Mouse (Mus musculus) cerebellum, adult (tissue): ENCODE data around the gene Fgfr3.

Source experiments
- ATAC-seq: cut with Nextera tagmentation; 2 replicates; pipeline ENCODE4 v1.9.2; 2017; ENCODE audit warnings: mild to moderate bottlenecking, moderate library complexity, mixed read lengths; ENCODE audit not compliant: insufficient number of reproducible peaks, low FRiP score, low TSS enrichment

Fgfr3 gene

DNA sequence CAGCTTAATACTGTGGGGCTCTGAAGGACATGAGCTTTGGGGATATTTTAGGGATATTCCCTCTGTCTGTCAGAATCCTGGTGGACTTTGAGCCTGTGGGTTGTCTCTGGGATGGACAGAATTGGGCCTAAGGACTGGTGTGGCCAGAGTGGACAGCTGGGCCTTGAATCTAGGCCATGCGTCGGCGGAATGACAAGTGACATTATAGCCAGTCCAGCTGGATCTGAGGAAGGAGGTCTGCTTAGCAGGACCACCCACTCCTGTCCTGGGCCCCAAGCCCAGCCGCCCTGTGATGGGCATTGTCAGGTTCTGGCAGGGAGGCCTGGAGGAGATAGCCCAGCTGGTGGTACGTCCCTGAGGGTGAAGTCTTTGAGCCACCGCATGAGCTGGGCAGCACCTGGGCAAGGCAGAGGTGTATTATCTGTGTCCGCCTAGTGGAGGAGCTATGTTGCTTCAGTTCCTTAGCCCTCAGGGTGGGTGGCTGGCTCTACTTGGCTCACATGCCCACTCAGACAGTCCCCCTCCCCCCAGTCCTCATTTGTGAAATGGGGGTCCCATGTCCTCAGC is 4.7 kb downstream of the Fgfr3 start:
- ATAC-seq: no peak

DNA sequence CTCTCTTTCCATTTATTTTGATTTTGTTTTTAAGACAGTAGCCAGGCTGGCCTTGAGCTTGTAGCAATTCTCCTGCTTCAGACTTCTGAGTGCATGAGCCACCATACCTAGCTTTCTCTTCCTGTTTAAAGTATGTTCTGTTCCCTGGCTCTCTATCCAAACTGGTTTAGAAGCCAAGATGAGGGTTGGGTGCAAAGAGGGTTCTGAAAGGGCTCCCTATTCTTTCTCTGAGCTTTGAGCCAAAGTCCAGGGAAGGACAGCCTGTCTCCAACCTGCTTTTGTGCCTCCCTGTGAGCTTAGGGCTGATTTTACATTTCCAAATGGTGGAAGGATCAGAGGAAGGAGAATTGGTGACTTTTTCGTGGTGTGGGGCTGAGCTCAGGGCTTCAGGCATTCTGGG is 5.4 kb downstream of the Fgfr3 start:
- ATAC-seq: no peak

DNA sequence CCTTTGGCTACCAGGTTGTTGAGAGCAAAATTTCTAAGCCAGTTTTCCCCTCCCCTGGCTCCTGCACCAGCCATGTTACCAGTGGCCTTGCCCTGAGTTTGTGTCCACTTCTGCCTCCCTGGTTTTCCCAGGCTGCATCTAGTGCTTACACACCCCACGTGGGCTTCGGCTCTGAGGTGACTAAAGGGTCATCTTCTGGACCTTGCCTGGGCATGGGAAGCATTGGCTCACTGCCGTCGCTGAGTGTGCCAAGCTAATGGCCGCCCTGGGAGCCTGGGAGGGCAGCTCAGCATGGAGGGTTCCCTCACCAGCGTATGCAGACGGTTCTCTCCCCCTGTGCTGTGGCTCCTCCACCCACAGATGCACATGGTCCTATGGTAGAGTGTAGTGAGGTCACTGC is 7.4 kb downstream of the Fgfr3 start:
- no peak for ATAC-seq

DNA sequence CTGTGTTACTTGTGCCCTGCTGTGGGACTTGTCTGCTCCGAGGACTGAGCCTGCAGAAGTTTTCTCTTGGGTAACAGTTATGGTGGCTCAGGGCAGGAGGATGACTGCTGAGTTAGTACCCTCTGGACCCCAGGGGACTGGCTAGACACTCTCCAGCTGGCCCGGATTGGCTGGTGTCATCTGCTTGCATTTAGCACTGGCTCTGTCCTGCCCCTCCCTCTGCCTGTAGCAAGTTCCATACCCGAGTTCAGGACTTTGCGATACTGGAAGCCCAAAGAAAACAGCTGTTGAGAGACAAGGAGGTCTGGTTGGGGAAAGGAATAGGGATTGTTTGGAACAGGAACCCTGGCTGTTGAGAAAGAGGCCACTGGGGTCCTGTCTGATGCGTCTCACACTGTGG is 9.0 kb downstream of the Fgfr3 start:
- no peak for ATAC-seq

DNA sequence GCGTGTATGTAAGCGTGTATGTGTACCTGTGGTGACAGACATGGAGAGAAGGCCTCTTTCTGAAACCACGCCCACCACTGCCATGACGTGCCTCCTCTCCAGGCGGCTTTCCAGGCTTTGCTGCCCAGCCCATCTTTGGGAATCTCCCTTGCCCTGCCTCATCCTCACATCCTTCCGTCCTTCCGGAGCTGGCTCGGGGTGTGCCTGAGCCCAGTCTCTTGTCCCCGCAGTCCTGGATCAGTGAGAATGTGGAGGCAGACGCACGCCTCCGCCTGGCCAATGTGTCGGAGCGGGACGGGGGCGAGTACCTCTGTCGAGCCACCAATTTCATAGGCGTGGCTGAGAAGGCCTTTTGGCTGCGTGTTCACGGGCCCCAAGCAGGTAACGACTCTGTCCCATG is 9.6 kb downstream of the Fgfr3 start:
- ATAC-seq: no peak

DNA sequence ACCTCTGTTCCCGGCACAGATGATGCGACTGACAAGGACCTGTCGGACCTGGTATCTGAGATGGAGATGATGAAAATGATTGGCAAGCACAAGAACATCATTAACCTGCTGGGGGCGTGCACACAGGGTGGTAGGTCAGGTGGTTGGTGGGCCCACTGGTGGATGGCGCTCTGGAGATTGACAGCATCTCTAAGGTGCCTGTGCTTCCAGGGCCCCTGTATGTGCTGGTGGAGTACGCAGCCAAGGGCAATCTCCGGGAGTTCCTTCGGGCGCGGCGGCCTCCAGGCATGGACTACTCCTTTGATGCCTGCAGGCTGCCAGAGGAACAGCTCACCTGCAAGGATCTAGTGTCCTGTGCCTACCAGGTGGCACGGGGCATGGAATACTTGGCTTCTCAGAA is 12.4 kb downstream of the Fgfr3 start:
- ATAC-seq: no peak

DNA sequence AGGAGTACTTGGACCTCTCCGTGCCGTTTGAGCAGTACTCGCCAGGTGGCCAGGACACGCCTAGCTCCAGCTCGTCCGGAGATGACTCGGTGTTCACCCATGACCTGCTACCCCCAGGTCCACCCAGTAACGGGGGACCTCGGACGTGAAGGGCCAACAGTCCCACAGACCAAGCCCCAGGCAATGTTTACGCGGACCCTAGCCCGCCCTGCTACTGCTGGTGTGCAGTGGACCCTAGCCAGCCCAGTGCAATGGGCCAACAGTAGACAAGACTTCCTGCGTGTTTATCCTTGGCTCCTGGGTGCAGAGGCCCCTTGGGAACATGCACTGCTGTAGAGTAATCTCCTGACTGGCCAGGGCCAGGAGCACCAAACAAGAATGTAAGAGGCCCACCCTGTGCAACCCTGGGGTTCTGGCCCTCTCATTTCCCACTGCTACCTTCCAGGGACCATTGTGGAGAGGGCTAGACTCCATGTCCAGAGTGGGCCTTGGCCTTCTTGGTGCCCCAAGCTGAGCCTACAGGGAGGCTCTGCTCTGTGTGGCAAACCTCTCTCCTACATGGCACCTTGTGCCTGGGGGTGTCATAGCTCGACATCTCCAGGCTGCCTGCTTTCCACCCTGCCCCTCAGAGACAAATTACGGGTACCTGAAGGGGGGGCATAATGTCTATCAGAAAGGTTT is 14.1 kb downstream of the Fgfr3 start:
- no peak for ATAC-seq

DNA sequence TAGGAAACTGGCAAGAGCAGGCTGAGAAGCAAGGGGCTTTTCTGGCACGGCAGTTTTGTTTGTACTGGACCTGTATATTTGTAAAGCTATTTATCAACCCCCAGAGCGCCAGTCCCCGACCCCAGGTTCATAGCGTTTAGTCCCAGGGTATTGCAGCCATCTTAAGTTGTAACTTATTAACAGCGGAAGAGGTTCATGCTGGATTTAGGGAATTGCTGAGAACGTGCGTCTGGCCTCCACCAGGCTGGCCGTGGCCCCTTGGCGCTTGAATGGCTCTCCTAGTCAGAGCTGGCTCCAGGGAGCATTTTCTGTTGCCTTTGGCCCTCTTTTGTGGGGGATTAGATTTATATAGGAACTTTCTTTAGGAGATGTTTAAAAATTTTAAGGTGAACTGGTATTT is 14.8 kb downstream of the Fgfr3 start:
- ATAC-seq: no peak

DNA sequence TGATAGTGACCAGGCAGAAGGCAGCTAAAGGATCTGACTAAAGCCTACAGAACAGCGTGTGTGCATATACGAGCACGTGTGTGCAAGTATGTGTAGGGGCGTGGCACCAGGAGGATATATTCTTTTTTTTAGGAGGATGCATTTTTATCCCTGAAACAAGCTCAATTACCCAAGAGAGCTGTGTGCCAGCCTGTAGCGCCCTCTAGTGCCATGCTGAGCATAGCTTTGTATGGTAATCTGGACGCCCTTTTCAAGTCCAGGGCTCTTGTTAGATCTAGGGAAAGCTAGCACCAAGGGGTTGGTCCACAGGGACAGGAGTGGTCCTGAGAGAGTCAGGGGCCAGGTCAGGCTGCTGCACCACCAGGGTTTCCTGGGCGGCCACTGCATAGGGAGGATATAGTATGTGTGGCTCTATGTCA is 16.4 kb downstream of the Fgfr3 start:
- ATAC-seq: no peak

DNA sequence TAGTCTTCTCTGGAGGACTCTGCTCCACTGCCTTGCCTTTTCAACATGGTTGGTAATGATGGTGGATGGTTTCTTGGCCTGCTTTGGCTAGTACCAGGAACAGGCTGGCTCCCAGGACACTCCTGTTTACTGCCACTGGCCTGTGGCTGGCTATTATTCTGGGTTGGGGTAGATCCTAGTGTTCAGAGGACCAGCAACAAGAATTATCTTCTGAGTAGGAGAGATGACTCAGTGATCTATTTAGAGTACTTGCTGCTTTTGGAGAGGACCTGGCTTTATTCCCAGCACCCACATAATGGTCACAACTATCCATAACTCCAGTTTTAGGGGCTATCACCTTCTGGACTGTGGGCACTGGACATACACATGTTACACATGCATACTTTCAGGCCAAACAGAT is 16.9 kb downstream of the Fgfr3 start:
- no peak for ATAC-seq

DNA sequence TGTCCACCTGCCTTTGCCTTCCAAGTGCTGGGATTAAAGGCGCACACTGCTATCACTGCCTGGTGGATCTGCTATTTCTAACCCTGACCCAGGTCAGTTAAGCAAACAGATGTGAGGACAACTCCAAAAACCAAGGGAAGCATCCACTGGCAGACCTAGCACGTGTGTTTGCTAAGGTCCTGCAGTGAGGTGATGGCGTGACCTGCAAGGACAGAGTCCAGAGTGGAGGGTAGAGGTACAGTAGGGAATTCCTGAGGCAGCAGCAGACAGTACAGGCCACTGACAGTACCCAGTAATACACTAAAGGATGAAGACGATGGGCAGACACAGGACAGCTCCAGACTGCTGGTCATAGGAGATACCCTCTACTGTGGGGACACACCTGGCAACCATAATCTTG is 19.1 kb downstream of the Fgfr3 start:
- ATAC-seq: no peak

DNA sequence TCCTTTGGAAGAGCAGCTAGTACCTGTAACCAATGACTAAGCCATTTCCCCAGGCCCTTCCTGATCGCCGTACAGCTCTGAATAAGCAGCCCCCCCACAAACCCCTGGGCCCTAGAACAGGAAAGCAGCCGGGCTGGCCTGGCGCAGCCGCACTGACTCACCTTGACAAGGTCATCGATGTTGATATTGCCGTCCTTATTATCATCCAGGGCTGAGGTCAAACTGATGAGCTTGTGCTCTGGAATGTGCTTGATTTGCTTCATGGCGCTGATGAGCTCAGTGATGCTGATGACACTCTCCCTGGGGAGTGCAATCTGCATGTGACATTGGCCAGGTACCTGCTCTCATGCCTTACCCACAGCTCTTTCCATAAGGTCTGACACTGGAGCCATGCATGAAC is 22.0 kb downstream of the Fgfr3 start:
- ATAC-seq: no peak

DNA sequence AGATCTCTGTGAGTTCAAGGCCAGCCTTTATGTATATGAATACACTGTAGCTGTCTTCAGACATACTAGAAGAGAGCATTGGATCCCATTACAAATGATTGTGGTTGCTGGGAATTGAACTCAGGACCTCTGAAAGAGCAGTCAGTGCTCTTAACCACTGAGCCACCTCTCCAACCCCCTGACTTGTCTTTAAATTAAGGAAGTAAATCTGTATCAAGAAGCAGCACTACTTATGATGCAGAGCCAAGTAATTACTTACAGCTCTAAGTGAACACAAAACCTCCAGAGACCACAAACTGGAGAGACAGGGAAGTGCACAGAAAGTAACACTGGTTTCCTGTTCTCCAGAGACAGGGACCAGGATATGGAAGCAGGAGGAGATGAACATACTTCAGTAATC is 55.7 kb downstream of the Fgfr3 start:
- ATAC-seq: no peak

DNA sequence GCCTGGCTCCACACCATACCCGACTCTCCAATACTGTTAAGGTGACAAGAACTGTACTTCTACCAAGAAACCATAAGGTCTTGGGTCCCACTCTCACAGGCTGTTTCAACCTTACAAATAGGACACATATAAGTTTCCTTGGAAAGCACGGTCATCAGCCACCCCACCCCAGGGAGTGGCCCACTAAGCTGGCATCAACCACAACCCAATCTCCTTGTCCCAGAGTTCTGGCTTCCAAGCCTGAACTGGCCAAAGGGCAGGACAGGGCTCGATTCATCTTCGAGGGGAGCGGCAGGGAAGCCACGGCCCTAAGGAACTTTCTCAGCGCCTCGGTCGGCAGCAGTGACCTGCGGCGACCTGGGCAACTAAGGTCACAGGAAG is 60.5 kb downstream of the Fgfr3 start:
- 0 out of 2 replicates have a peak, but pooled peaks have one; percentile 7 for ATAC-seq

DNA sequence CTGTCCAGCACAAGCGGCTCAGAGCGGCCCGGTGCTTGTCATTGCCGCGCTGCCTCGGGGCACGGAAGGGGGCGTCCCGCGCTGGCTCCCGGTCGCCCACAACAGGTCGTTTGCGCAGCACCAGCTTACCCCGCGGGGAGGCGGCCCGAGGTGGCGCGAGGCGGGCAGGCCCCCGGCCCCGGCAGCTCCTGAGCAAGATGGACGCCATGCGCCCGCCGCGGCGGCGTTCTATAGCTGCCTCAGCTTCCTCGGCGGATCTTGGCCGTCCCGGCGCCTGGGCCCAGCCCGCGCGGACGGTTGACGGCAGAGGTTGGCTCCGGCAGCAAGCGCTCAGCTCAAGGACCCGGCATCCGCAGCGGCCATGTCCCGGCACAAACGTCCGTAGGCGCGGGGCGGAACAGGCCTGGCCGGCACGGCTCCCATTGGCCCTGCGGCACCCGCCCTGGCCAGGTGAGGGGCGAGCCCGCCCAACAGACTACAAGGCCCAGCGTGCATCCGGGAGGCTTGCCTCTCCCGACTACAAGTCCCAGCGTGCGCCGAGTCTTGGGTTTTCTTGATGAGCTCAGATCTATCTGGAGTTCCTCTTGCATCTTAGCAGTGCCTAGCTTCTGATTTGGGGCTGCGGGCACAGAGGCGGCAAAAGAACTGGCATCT is 61.0 kb downstream of the Fgfr3 start, which contains the start of gene Letm1:
Gene Letm1, minus strand, starts transcription at position 473 of the 654 bp plus-strand sequence.
- ATAC-seq: peak; percentile 99

DNA sequence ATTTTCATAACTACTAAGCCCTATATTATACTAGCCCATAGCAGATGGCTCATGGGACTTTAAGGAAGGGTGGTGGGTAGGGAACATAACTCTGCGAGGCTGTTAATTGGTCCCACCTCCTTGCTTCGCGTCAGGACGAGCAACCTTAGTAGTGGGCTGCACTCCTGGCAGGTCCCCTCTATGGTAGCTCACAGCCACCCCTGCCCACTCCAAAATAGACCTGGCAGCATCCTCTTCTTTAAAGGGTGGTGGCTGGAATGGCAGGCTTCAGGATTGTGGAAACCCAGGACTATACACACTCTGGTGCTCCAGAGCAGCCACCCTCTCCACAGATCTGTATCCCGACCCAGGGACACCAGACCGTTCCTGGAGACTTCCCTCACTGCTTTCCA is 61.5 kb downstream of the Fgfr3 start:
- peak; percentile 66 for ATAC-seq
